Mouse (Mus musculus): ENCODE data around the gene Phf10.

- TF ChIP-seq CTCF (IDR thresholded peaks at IDR 0.05; ENCODE audit: low read depth, low read length), result no peak
- no peak for TF ChIP-seq POLR2A (IDR thresholded peaks at IDR 0.05; ENCODE audit: extremely low read depth, insufficient read depth, low read length)
Measured at GRCm38 (mm10) chr17:14958686-14959327, 2.3 kb downstream of the Phf10 start.
